Mouse (Mus musculus) spleen, postnatal 10 days (tissue): ENCODE results near the gene Pcp4l1.
"Not testable (repeated sequence)": the region's sequence is repeated elsewhere in the genome, so short reads cannot be mapped to it uniquely, and the experiment has no call there.

Experiments
- DNase-seq, 2 experiments: peaks; one replicate each; pipeline ENCODE4 v3.0.0; 2021 to 2022; ENCODE audit warnings: low spot score in 2 of 2

Gene Pcp4l1

DNA sequence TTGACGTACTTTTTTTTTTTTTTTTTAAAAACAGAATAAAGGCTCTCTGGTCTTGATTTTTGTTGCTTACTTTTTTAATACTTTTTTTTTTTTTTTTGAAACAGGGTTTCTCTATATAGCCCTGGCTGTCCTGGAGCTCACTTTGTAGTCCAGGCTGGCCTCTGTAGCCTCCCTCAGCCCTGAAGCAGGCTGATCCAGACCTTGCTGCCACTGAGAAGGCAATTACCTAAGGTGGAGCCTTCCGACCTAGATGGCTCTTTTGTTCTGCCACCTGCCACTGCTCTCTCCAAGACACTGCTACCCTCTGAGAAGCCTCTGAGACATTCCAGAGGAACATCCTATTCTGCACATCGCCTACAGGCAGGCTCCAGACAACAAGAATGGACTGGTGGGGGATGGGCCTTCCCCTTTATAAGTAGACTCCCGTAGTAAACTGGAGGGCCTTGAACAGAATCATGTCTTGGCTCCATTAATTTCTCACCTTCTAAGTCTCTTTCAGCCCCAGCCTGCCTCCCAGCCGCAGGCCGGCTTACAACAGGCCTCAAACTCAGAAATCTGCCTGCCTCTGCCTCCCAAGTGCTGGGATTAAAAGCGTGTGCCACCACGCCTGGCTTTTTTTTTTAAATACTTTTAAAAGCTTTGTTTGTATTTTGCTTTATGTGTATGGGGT, 58.4 kb downstream of the Pcp4l1 start:
- not testable (repeated sequence) for DNase-seq

- DNase-seq, result no peak
Measured at GRCm38 (mm10) chr1:171135600-171135999, 60.5 kb downstream of the Pcp4l1 start.

DNA sequence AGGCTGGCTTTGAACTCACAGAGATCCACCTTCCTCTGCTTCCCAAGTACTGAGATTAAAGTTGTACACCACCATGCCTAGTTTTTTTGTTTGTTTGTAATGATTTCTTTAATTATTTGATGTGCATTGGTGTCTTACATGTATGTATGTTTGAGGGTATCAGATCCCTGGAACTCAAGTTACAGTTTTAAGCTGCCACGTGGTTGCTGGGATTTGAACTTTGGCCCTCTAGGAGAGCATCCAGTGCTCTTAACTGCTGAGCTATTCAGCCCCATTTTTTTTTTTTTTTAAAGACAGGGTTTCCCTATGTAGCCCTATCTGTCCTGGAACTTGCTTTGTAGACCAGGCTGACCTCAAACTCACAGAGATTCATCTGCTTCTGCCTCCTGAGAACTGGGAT, 65.1 kb downstream of the Pcp4l1 start:
- DNase-seq, result no peak

DNA sequence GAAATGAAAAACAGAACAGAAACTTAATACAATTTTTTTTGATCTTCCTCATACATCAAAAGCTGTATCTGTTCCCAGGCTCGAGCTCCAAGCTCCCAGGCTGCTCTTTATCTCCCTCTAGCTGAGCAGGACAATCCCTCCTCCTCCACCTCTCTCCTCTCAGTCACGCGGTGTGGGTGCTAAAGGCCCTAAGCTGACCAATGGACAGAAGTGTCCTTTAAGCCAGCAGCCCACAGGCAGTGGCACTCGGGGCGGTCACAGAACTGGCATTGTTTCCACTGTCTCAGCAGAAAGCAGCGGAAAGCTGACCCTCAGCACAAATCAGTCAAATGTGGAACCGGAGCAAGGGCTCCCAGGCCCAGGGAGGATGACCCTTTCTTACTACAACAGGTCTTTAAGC, 66.8 kb downstream of the Pcp4l1 start:
- DNase-seq, result no peak

- no peak for DNase-seq
Measured at GRCm38 (mm10) chr1:171124398-171124797, 71.7 kb downstream of the Pcp4l1 start.
